Mouse (Mus musculus): ENCODE data around the gene Chaf1b. TPM values are rescaled to one million over a fixed set of nuclear protein-coding genes. Genes with fewer than 3 reads are reported as not detected.

Gene Chaf1b
- total RNA-seq, 2 experiments from 2014 or later: 0.26 to 0.54 TPM

- no peak for DNase-seq
Observed at GRCm38 (mm10) chr16:93912808-93913207, 29.1 kb downstream of the Chaf1b start.

- DNase-seq: no peak
Observed at GRCm38 (mm10) chr16:93913881-93914576, 30.3 kb downstream of the Chaf1b start.

DNA sequence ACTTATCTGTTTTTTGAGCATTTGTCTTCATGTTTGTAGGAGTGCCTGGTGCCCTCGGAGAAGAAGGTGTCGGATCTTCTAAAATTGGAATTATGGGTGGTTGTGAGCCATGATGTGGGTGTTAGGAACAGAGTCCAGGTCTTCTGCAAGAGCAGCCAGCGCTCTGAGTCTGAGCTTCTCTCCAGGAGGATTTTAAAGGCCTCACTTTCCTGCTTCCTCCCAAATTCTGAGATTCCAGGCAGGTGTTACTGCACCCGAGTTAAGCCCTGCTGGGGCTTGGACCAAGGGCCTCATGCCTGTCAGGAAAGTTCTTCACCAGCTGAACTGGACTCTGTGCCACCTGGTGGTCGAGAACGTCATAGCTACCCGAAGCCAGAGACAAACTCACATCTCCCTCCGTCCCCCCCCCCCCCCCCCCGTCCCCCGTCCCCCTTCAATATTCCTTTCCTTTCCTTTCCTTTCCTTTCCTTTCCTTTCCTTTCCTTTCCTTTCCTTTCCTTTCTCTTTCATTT is 31.7 kb downstream of the Chaf1b start:
- DNase-seq: no peak

DNA sequence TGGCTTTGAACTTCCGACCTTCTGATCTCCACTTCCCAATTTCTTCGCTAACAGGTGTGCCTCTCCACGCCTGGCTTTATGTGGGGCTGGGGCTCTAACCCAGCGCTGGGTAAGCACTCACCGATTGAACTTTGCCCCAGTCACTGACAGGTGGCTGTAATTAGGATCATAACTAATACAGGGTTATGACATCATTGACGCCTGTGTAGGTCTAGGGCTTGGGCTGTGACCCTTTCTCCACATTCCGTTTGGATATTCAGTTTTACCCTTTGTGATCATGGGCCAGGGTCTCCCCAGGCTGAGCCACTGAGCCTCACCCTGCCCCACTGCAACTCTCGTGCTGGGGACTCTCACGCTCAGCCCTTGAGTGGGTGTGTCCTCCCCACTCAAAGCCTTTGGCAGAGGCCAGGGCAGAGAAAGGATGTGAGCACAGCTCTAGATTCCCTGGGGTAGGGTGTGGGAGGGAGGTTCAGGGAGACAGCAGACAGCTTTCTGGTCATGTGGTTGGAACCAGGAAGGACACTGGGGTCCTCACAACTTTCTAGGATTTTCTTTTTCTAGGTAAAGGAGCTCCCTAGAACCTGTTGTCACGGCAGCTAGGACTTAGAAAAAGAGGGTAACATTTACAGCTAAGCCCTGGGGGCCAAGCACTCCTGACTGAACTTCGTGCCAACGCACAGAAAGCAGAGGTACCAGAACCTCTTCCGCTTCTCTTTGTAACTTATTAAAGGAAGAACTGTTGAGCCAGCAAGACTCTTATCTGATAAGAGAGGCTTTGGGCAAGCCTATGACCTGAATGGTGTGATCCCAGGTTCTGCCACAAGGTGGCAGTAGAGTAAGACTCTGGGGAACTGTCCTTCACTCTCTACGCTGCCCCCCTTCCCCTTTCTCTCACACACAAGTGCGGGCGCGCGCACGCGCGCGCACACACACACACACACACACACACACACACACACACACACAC is 34.3 kb downstream of the Chaf1b start:
- peak; percentile 47 for DNase-seq

- no peak for DNase-seq
Observed at GRCm38 (mm10) chr16:93918679-93919060, 35.0 kb downstream of the Chaf1b start.

GRCm38 (mm10) chr16:93919189-93919588 is 35.5 kb downstream of the Chaf1b start:
- DNase-seq: no peak

GRCm38 (mm10) chr16:93920673-93921072 is 37.0 kb downstream of the Chaf1b start:
- DNase-seq: no peak

DNA sequence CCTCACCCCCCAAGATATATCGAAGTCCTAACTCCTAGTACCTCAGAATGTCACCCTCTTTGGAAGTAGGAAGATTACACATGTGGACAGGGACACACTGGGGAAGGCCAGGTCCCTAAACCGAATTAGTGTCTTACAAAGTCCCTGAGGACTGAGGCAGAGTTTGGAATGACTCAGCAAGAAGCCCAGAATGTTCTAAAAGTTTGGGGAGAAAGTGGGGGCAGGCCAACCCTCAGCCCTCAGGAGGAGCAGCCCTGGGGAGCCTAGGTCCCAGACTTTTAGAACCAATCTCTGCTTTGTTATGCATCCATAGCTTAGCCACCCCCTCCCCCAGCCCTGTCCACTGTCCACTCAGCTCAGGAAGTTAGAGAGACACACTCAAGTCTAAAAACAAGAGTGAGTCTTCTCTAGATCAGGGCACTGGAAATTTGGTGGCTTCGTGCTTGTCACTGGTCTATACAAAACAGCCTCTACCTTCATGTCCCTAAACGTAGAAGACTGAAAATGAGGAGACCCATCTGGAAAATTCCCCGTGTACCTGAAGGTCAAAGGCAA is 39.2 kb downstream of the Chaf1b start:
- no peak for DNase-seq

DNA sequence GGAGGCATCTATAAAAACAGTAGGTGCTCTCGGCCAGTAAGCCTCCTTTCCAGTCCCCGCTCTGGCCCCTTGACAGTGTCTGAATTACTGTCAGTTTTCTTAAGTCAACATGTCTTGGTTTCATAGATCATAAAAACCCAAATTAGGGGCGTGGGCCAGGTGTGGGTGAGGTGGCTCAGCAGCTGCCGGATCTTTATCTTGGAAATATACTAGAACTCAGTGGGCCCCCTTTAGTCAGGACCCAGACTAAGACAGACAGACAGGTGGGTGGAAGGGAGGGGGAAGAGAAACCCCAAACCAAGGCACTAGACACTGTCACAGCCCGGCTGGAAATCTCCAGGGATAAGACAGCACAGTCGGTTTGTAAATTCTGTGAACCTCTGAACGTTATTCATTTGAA is 40.1 kb downstream of the Chaf1b start:
- DNase-seq: no peak

DNA sequence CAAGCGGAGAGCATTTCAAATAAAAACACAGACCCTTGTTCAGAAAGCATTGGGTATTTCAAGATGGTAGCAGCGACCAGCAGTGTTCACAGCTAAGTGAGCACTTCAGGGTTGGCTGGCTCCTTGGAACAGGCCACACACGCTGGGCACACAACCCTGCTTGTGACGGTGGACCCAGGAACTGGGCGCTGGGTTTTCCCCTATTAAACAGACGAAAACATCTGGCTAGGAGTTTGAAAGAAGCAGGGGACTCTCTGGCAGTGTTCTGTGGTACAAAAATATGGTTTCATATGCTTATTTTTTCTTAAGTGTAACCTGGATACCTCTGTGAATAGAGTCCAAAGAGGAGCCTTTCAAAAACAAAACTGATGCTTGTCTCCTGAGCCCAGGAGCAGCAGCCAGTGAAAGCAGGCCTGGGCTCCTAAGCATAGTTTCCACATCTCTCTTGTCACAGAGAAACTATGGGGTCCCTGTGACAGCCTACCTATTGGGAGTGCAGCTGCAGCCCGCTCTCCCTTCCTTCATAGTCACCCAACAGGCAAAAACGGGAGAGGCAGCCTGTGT is 42.1 kb downstream of the Chaf1b start:
- no peak for DNase-seq

DNA sequence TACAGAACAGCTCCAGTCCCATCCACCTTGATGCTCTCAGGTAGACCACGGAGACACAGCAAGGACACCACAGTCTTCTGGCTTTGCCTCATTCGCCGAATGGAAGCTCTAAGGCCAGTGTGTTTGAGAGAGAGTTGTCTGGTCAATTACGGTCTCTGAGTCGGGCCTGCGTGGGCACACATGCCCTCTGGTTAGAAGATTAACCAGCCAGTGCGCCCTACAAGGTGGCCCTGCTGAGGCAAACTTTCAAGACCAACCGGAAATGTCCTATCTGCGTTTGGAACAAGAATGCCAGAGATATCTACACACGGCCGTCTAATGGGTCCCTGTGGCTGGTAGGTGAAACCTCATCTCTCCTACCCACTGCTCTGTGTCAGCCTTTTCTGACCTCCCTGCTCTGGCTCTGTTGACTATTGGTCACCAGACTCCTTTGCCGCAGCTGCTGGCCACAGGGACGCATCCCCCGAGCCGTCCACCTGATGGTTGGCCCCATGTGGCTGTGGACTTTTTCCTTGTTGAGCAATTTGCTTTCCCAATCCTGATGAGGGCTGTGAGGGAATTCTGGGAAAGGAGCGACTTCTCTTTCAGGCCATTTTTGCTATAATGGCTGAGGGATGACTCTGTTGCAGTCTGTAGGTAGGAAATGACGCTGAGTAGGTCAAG is 45.8 kb downstream of the Chaf1b start:
- no peak for DNase-seq

GRCm38 (mm10) chr16:93932185-93933168 is 48.8 kb downstream of the Chaf1b start:
- peak; percentile 63 for DNase-seq

DNA sequence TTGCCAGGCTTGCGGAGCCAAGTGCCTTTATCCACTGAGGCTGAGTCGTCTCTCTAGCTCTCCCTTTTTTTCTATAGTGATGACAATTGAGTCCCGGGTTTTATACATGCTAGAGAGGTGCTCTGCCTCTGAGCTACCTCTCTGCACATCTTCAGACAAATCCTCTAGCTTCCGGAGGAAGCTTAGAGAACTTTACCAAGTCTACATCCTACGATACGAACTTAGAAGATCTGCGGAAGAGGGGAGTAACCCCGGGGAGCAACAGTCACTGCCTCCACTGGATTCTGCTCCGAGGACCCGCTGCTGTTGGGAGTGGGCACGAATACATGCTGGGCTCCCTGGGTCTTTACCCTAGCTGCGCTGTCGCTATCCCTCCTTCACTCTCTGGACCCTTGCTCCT is 50.9 kb downstream of the Chaf1b start:
- DNase-seq: no peak

DNA sequence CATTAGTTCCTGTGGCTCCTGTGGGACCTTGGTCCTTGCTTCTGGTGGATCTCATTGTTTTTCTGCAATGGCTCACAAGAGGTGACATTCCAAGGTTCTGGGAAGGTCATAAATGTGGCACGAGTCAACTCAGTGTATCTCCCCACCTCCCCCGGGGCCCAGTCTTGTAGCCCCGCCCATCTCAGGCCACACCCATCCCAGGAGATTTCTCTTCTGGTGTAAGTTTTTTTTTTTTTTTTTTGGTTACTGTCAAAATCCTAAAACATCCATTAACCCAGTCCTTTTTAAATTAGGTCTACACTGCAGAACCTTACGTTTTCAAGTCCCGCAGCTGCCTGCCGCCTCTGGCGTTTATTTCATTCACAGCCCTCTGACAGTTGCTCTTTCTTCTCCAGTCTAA is 51.3 kb downstream of the Chaf1b start:
- no peak for DNase-seq

- DNase-seq: no peak
Observed at GRCm38 (mm10) chr16:93938400-93938846, 54.7 kb downstream of the Chaf1b start.

- no peak for DNase-seq
Observed at GRCm38 (mm10) chr16:93939961-93940360, 56.3 kb downstream of the Chaf1b start.

- no peak for DNase-seq
Observed at GRCm38 (mm10) chr16:93941781-93942567, 58.3 kb downstream of the Chaf1b start.

DNA sequence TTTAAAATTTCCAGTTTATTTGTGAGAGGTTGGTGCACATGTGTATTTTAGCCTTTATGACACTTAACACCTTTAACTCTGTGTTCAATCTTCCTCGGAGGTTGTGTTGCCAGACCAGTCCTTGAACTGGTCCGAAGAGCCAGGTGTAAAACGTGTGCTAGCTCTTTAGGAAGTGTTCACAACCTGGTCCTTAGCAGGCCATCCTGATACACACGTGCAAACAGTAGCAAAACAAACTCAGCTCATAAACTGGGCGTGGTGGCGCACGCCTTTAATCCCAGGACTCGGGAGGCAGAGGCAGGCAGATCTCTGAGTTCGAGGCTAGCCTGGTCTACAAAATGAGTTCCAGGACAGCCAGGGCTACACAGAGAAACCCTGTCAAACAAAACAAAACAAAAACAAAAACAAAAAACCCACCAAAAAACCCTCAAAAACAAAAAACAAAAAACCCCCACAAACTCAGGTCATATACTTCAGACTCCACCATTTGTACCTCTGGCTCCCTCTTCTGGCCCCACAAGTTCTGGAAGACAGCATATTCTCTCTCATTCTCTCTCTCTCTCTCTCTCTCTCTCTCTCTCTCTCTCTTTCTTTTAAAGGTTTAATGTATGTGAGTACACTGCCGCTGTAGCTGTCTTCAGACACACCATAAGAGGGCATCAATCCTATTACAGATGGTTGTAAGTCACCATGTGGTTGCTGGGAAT is 59.2 kb downstream of the Chaf1b start:
- no peak for DNase-seq

- no peak for DNase-seq
Observed at GRCm38 (mm10) chr16:93944301-93944700, 60.6 kb downstream of the Chaf1b start.
